Mouse (Mus musculus) bone marrow, adult 2 months (tissue): ENCODE measurements around the gene Cx3cl1.

Experiments used
- CTCF ChIP-seq: fragments of 200-500 bp; IDR thresholded peaks from 2 replicates; pipeline ENCODE4 v1.5.1; 2011; ENCODE audit warnings: low read length, control low read depth; ENCODE audit not compliant: control insufficient read depth, insufficient read depth
- POLR2A ChIP-seq: fragments of 200-500 bp; IDR thresholded peaks from 2 replicates; pipeline ENCODE4 v1.6.1; 2011; ENCODE audit warnings: low read depth, mild to moderate bottlenecking, control low read depth, low read length, borderline replicate concordance; ENCODE audit not compliant: control insufficient read depth

GRCm38 (mm10) chr8:94774601-94775000 is 2.8 kb downstream of the Cx3cl1 start:
- no peak for TF ChIP-seq POLR2A
- TF ChIP-seq CTCF = no peak
